Mouse (Mus musculus) liver, postnatal 0 days (tissue): ENCODE measurements around the gene Pde6h. TPM values are rescaled to one million over a fixed set of nuclear protein-coding genes. Genes with fewer than 3 reads are reported as not detected.

Experiments
- ATAC-seq: fragments of 200-750 bp; cut with Nextera tagmentation; 2 replicates; pipeline ENCODE4 v1.8.0; 2017; ENCODE audit warnings: mild to moderate bottlenecking, moderate library complexity
- DNase-seq: peaks from one replicate; pipeline ENCODE4 v3.0.0-alpha.2; 2016
- H3K27ac ChIP-seq: fragments of 300-500 bp; sonication (generic); 2 replicates; pipeline ENCODE4 v1.5.1; 2014; ENCODE audit warnings: antibody characterized with exemption, moderate library complexity, mild to moderate bottlenecking, low read depth
- H3K27me3 ChIP-seq: fragments of 300-500 bp; sonication (generic); 2 replicates; pipeline ENCODE4 v1.6.1; 2014; ENCODE audit warnings: low read length, control low read depth, mixed read lengths; ENCODE audit not compliant: insufficient read depth
- H3K36me3 ChIP-seq: fragments of 300-500 bp; sonication (generic); replicated peaks from 2 replicates; pipeline ENCODE4 v1.6.1; 2014; ENCODE audit warnings: mild to moderate bottlenecking, control low read depth, low read length, moderate library complexity, mixed read lengths; ENCODE audit not compliant: insufficient read depth
- H3K4me1 ChIP-seq: fragments of 300-500 bp; sonication (generic); 2 replicates; pipeline ENCODE4 v1.6.1; 2014; ENCODE audit warnings: antibody characterized with exemption, mild to moderate bottlenecking, control low read depth; ENCODE audit not compliant: insufficient read depth
- H3K4me2 ChIP-seq: fragments of 300-500 bp; sonication (generic); 2 replicates; pipeline ENCODE4 v1.6.1; 2014; ENCODE audit warnings: low read depth, mild to moderate bottlenecking, low read length, moderate library complexity, mixed read lengths
- H3K4me3 ChIP-seq: fragments of 300-500 bp; sonication (generic); 2 replicates; pipeline ENCODE4 v1.5.1; 2014; ENCODE audit warnings: low read depth, low read length
- H3K9ac ChIP-seq: fragments of 300-500 bp; sonication (generic); replicated peaks from 2 replicates; pipeline ENCODE4 v1.6.1; 2014; ENCODE audit warnings: mild to moderate bottlenecking, moderate library complexity
- H3K9me3 ChIP-seq: fragments of 300-500 bp; sonication (generic); 2 replicates; pipeline ENCODE4 v1.6.1; 2016; ENCODE audit warnings: mild to moderate bottlenecking, control low read depth, low read length, mixed read lengths
- CTCF ChIP-seq: sonication (generic); IDR thresholded peaks from 2 replicates; pipeline ENCODE4 v1.5.1; 2016; ENCODE audit warnings: antibody characterized with exemption, low read depth
- EP300 ChIP-seq: IDR thresholded peaks from 2 replicates; pipeline ENCODE4 v1.6.1; 2016; ENCODE audit warnings: antibody characterized with exemption, low read depth, mild to moderate bottlenecking
- WGBS: fragments of 180-500 bp; shearing (Covaris S2); extraction: QIAGEN DNeasy Blood & Tissue Kit; methylation state at CpG from one replicate; pipeline ENCODE4 v1.1.7; 2014; ENCODE audit not compliant: insufficient replicate concordance; 5-methylcytosine and 5-hydroxymethylcytosine counted together
- polyA plus RNA-seq: library from polyadenylated mRNA; unstranded; fragments of >200 nt; fragmentation: Nextera tagmentation; extraction: Ambion mirVana; gene quantifications from 2 replicates; pipeline ENCODE4 v1.2.1, GENCODE M21; 2015

The Pde6h gene
- polyA plus RNA-seq, 1 experiment from 2014 or later: 0.34 TPM

- no peaks in the 10 kb centered on the region for H3K9me3 ChIP-seq
- H3K27me3 ChIP-seq: no peaks in the 10 kb centered on the region
- DNase-seq (no peak), ATAC-seq (no peak)
- WGBS: 29% methylated on average over 4 of the region's 4 CpGs
- H3K4me2 ChIP-seq: no peak overlapping the region
- H3K36me3 ChIP-seq: no peaks in the 10 kb centered on the region
- no peak overlapping the region for H3K9ac ChIP-seq
- TF ChIP-seq CTCF (no peak), EP300 (no peak)
- no peak overlapping the region for H3K27ac ChIP-seq
- H3K4me1 ChIP-seq: peaks cover 7% of the 10 kb centered on the region
- no peak overlapping the region for H3K4me3 ChIP-seq
Measured at GRCm38 (mm10) chr6:136898222-136898621, 25.4 kb upstream of the Pde6h start.

GRCm38 (mm10) chr6:136898954-136899353 is 24.7 kb upstream of the Pde6h start:
- Histone ChIP-seq H3K4me1 (peaks cover 8% of the 10 kb centered on the region), H3K4me2 (no peak overlapping the region), H3K36me3 (no peaks in the 10 kb centered on the region), H3K9ac (no peak overlapping the region), H3K9me3 (no peaks in the 10 kb centered on the region), H3K27ac (no peak overlapping the region), H3K27me3 (no peaks in the 10 kb centered on the region), H3K4me3 (no peak overlapping the region)
- TF ChIP-seq EP300: no peak
- TF ChIP-seq CTCF: no peak
- ATAC-seq: no peak
- no peak for DNase-seq
- WGBS: 29% methylated on average over 2 of the region's 2 CpGs

GRCm38 (mm10) chr6:136900369-136901009 is 23.1 kb upstream of the Pde6h start:
- peaks cover 5% of the 10 kb centered on the region; the same call in 1 of the 2 replicates for H3K4me1 ChIP-seq
- WGBS: 20% methylated on average over 4 of the region's 4 CpGs
- H3K4me3 ChIP-seq: no peak overlapping the region
- no peak overlapping the region for H3K4me2 ChIP-seq
- no peak for TF ChIP-seq CTCF
- TF ChIP-seq EP300: no peak
- no peaks in the 10 kb centered on the region for H3K27me3 ChIP-seq
- H3K9ac ChIP-seq: no peak overlapping the region
- H3K36me3 ChIP-seq: no peaks in the 10 kb centered on the region
- ATAC-seq (no peak), DNase-seq (no peak)
- no peaks in the 10 kb centered on the region for H3K9me3 ChIP-seq
- no peak overlapping the region for H3K27ac ChIP-seq

GRCm38 (mm10) chr6:136901010-136901409 is 22.6 kb upstream of the Pde6h start:
- H3K27me3 ChIP-seq: no peaks in the 10 kb centered on the region
- peaks cover 5% of the 10 kb centered on the region; the same call in 1 of the 2 replicates for H3K4me1 ChIP-seq
- no peaks in the 10 kb centered on the region for H3K36me3 ChIP-seq
- no peak for ATAC-seq
- WGBS: 35% methylated on average over 2 of the region's 2 CpGs
- no peak overlapping the region for H3K4me2 ChIP-seq
- no peak for TF ChIP-seq EP300
- TF ChIP-seq CTCF: no peak
- no peak overlapping the region for H3K27ac ChIP-seq
- H3K4me3 ChIP-seq: no peak overlapping the region
- DNase-seq: no peak
- H3K9ac ChIP-seq: no peak overlapping the region
- H3K9me3 ChIP-seq: no peaks in the 10 kb centered on the region

GRCm38 (mm10) chr6:136902527-136902926 is 21.1 kb upstream of the Pde6h start:
- TF ChIP-seq CTCF: no peak
- no peak for TF ChIP-seq EP300
- Histone ChIP-seq H3K4me1 (peaks cover 10% of the 10 kb centered on the region; the same call in 1 of the 2 replicates), H3K27ac (no peak overlapping the region), H3K36me3 (no peaks in the 10 kb centered on the region), H3K9me3 (no peaks in the 10 kb centered on the region), H3K4me3 (no peak overlapping the region), H3K27me3 (no peaks in the 10 kb centered on the region), H3K4me2 (no peak overlapping the region), H3K9ac (no peak overlapping the region)
- DNase-seq (no peak), ATAC-seq (no peak)
- WGBS: 45% methylated on average over 9 of the region's 9 CpGs

GRCm38 (mm10) chr6:136903885-136904470 is 19.7 kb upstream of the Pde6h start:
- TF ChIP-seq EP300 (no peak), CTCF (no peak)
- WGBS: 40% methylated on average over 8 of the region's 8 CpGs
- Histone ChIP-seq H3K27ac (no peak overlapping the region), H3K4me1 (peaks cover 10% of the 10 kb centered on the region; the same call in 1 of the 2 replicates), H3K4me2 (no peak overlapping the region), H3K27me3 (no peaks in the 10 kb centered on the region), H3K9me3 (no peaks in the 10 kb centered on the region), H3K36me3 (no peaks in the 10 kb centered on the region), H3K9ac (no peak overlapping the region), H3K4me3 (no peak overlapping the region)
- DNase-seq: no peak
- ATAC-seq: no peak
